Mouse (Mus musculus): ENCODE results near the gene Thap4.

- TF ChIP-seq CTCF (IDR thresholded peaks at IDR 0.05; ENCODE audit: low read depth) (no peak), EP300 (IDR thresholded peaks at IDR 0.05; ENCODE audit: low read depth) (0 out of 2 replicates have a peak, but pooled peaks have one; percentile 16)
Measured at GRCm38 (mm10) chr1:93800670-93801503, 46.2 kb upstream of the Thap4 start.
